Mouse (Mus musculus) left cerebral cortex, adult 6 months (tissue): Measurements from ENCODE around the gene H2-Ke6. TPM values are rescaled to one million over a fixed set of nuclear protein-coding genes. Genes with fewer than 3 reads are reported as not detected.

Source experiments
- long read RNA-seq, 2 experiments: library from polyadenylated mRNA; unstranded; transcript quantifications; one replicate each; pipeline ENCODE4 v2.0.0; 2019 to 2020
- polyA plus RNA-seq: library from polyadenylated mRNA; unstranded; fragments of <200 nt; fragmentation: Nextera tagmentation; gene quantifications from 2 replicates; pipeline ENCODE4 v1.2.3, GENCODE M21; 2021

Gene H2-Ke6
- 25.9 and 48.5 TPM in 2 replicates for polyA plus RNA-seq
- long read RNA-seq, experiment 1, transcript H2-Ke6-201 (9 exons, 965 nt): major isoform, 10 of 35 reads
- long read RNA-seq, experiment 1, partial matches to known transcripts: 11 of 35 reads
- long read RNA-seq, experiment 1, other reads (novel, unspliced or antisense): 11 of 35 reads
- long read RNA-seq, experiment 2, transcript H2-Ke6-201 (9 exons, 965 nt): major isoform, 7 of 16 reads
- long read RNA-seq, experiment 2, partial matches to known transcripts: 2 of 16 reads
- long read RNA-seq, experiment 2, other reads (novel, unspliced or antisense): 5 of 16 reads

GRCm38 (mm10) chr17:34027656-34028223 is at the start of gene H2-Ke6:
H2-Ke6 (minus strand) TSS chr17:34028060.

GRCm38 (mm10) chr17:34038878-34039561 is 11.2 kb upstream of the H2-Ke6 start, which contains the start of gene Col11a2:
Col11a2 (plus strand) TSS chr17:34039437.

GRCm38 (mm10) chr17:34031465-34032173 is 3.8 kb upstream of the H2-Ke6 start, which contains the start of the genes Slc39a7 and Rxrb:
Slc39a7 (minus strand) TSS chr17:34031682.
Rxrb (plus strand) TSS chr17:34031812.

GRCm38 (mm10) chr17:34024317-34024821 is 3.5 kb downstream of the H2-Ke6 start, which contains the start of gene Ring1:
Ring1 (minus strand) TSS chr17:34024680.

GRCm38 (mm10) chr17:34000150-34000537 is 27.7 kb downstream of the H2-Ke6 start, which contains the start of gene H2-K1:
H2-K1 (minus strand) TSS chr17:34000347.

Other genes starting within 250 kb of the H2-Ke6 start
- 3.4 TPM in 2 replicates for gene Angptl4, start 246.2 kb downstream of the H2-Ke6 start, polyA plus RNA-seq
- 18.2 and 19.7 TPM in 2 replicates for gene Kank3, start 217.5 kb downstream of the H2-Ke6 start, polyA plus RNA-seq
- 2,886 and 3,372 TPM in 2 replicates for gene Rps28, start 203.5 kb downstream of the H2-Ke6 start, polyA plus RNA-seq
- gene Ndufa7, start 203.5 kb downstream of the H2-Ke6 start, polyA plus RNA-seq: 1,006 and 1,076 TPM in 2 replicates
- gene Cd320, start 185.0 kb downstream of the H2-Ke6 start, polyA plus RNA-seq: 45.2 and 56.2 TPM in 2 replicates
- gene Gm7029, start 154.2 kb downstream of the H2-Ke6 start, polyA plus RNA-seq: not detected in 2 replicates
- 0.23 and 0.25 TPM in 2 replicates for gene Kifc1, start 137.4 kb downstream of the H2-Ke6 start, polyA plus RNA-seq
- 1.5 and 2.0 TPM in 2 replicates for gene Platr17, start 122.9 kb downstream of the H2-Ke6 start, polyA plus RNA-seq
- gene Daxx, start 118.6 kb downstream of the H2-Ke6 start, polyA plus RNA-seq: 17.9 and 19.4 TPM in 2 replicates
- 27.8 and 29.4 TPM in 2 replicates for gene Tapbp, start 112.2 kb downstream of the H2-Ke6 start, polyA plus RNA-seq
- 4.8 and 8.5 TPM in 2 replicates for gene Zbtb22, start 112.2 kb downstream of the H2-Ke6 start, polyA plus RNA-seq
- gene Rgl2, start 98.5 kb downstream of the H2-Ke6 start, polyA plus RNA-seq: 7.1 and 7.2 TPM in 2 replicates
- 117 and 123 TPM in 2 replicates for gene Pfdn6, start 87.7 kb downstream of the H2-Ke6 start, polyA plus RNA-seq
- gene Wdr46, start 87.4 kb downstream of the H2-Ke6 start, polyA plus RNA-seq: 4.5 and 4.8 TPM in 2 replicates
- gene B3galt4, start 76.6 kb downstream of the H2-Ke6 start, polyA plus RNA-seq: 4.3 and 5.6 TPM in 2 replicates
- gene Vps52, start 72.2 kb downstream of the H2-Ke6 start, polyA plus RNA-seq: 41.5 and 54.7 TPM in 2 replicates
- gene Rps18, start 72.1 kb downstream of the H2-Ke6 start, polyA plus RNA-seq: 906 and 922 TPM in 2 replicates
- 29.6 and 37.7 TPM in 2 replicates for gene H2-K1, start 27.7 kb downstream of the H2-Ke6 start, polyA plus RNA-seq
- gene Ring1, start 3.4 kb downstream of the H2-Ke6 start, polyA plus RNA-seq: 3.4 and 12.5 TPM in 2 replicates
- 66.0 and 69.8 TPM in 2 replicates for gene Slc39a7, start 3.6 kb upstream of the H2-Ke6 start, polyA plus RNA-seq
- 12.9 and 32.8 TPM in 2 replicates for gene Rxrb, start 3.8 kb upstream of the H2-Ke6 start, polyA plus RNA-seq
- gene Col11a2, start 11.4 kb upstream of the H2-Ke6 start, polyA plus RNA-seq: 0.48 and 0.55 TPM in 2 replicates
- 1.2 and 1.6 TPM in 2 replicates for gene H2-Oa, start 64.3 kb upstream of the H2-Ke6 start, polyA plus RNA-seq
- 32.1 and 36.6 TPM in 2 replicates for gene H2-DMa, start 91.5 kb upstream of the H2-Ke6 start, polyA plus RNA-seq
- gene Brd2, start 94.6 kb upstream of the H2-Ke6 start, polyA plus RNA-seq: 42.2 and 74.5 TPM in 2 replicates
- 0.44 and 0.55 TPM in 2 replicates for gene H2-DMb2, start 115.2 kb upstream of the H2-Ke6 start, polyA plus RNA-seq
- 4.0 and 4.2 TPM in 2 replicates for gene H2-DMb1, start 125.0 kb upstream of the H2-Ke6 start, polyA plus RNA-seq
- 2.2 and 2.8 TPM in 2 replicates for gene Tap1, start 159.5 kb upstream of the H2-Ke6 start, polyA plus RNA-seq
- 8.1 and 8.5 TPM in 2 replicates for gene Psmb9, start 159.7 kb upstream of the H2-Ke6 start, polyA plus RNA-seq
- 21.0 and 24.6 TPM in 2 replicates for gene Psmb8, start 169.7 kb upstream of the H2-Ke6 start, polyA plus RNA-seq
- 5.6 and 6.8 TPM in 2 replicates for gene Tap2, start 175.5 kb upstream of the H2-Ke6 start, polyA plus RNA-seq
- 0.55 and 1.3 TPM in 2 replicates for gene H2-Ob, start 210.8 kb upstream of the H2-Ke6 start, polyA plus RNA-seq
- gene H2-Ab1, start 229.6 kb upstream of the H2-Ke6 start, polyA plus RNA-seq: 7.2 and 13.6 TPM in 2 replicates